20 mouse cellular contexts compared by ENCODE assay signal in genomic region chr2:18850657-18851056, GRCm38 (mm10).
DNase-seq lines count a peak whose midpoint lies in the region; ATAC-seq lines count a peak whose summit lies in the region.
"Had no signal": no experiment of that assay in that cellular context is flagged by ENCODE, and none has a peak within 500 bp of the region (broad histone marks: within the 10 kb centered on the region; RNA-seq: fewer than 3 reads in every experiment).

No protein-coding gene starts in this region.

- H3K4me2 ChIP-seq in embryonic facial prominence, embryonic 11.5 days (ENCODE audit: low read depth, low read length), result no peak overlapping the region
- H3K4me2 ChIP-seq in hindbrain, embryonic 13.5 days, result no peak overlapping the region
- H3K4me2 ChIP-seq in midbrain, embryonic 13.5 days (replicated peaks), result no peak overlapping the region
- no peak overlapping the region for H3K4me2 ChIP-seq in midbrain, embryonic 16.5 days (ENCODE audit: low read length)
- no peak overlapping the region for H3K4me2 ChIP-seq in midbrain, embryonic 15.5 days
- H3K4me2 ChIP-seq: heart, embryonic 13.5 days; hindbrain, embryonic 14.5 days had no signal

- DNase-seq in embryonic facial prominence, embryonic 11.5 days (ENCODE audit: low spot score), result peak; percentile 6
- no peak for DNase-seq in embryonic facial prominence, embryonic 10.5 days (ENCODE audit: low spot score)
- DNase-seq in hindbrain, embryonic 10.5 days (ENCODE audit: low spot score), result no peak
- no peak for DNase-seq in thymus, postnatal 36 days
- DNase-seq: adrenal gland, postnatal 10 days; B cell, adult 2 months; cerebellum, adult 11-12 months; cerebellum, adult 9-10 months; cerebellum, postnatal 25 days; gastrocnemius, postnatal 36 days; heart, adult 11 months; heart, postnatal 36 days had no signal

- H3K27ac ChIP-seq in embryonic facial prominence, embryonic 11.5 days (replicated peaks; ENCODE audit: low read depth, low read length), result no peak overlapping the region
- no peak overlapping the region for H3K27ac ChIP-seq in embryonic facial prominence, embryonic 10.5 days (replicated peaks)
- no peak overlapping the region for H3K27ac ChIP-seq in hindbrain, embryonic 13.5 days
- H3K27ac ChIP-seq in hindbrain, embryonic 10.5 days, result no peak overlapping the region
- no peak overlapping the region for H3K27ac ChIP-seq in midbrain, embryonic 13.5 days
- no peak overlapping the region for H3K27ac ChIP-seq in midbrain, embryonic 16.5 days (ENCODE audit: low read length)
- no peak overlapping the region for H3K27ac ChIP-seq in midbrain, embryonic 15.5 days
- H3K27ac ChIP-seq: heart, embryonic 13.5 days; hindbrain, embryonic 14.5 days had no signal

- H3K9me3 ChIP-seq in embryonic facial prominence, embryonic 11.5 days (replicated peaks; ENCODE audit: control insufficient read depth, low read length), result no peaks in the 10 kb centered on the region
- no peaks in the 10 kb centered on the region for H3K9me3 ChIP-seq in embryonic facial prominence, embryonic 10.5 days
- no peaks in the 10 kb centered on the region for H3K9me3 ChIP-seq in hindbrain, embryonic 13.5 days
- H3K9me3 ChIP-seq in hindbrain, embryonic 10.5 days, result no peaks in the 10 kb centered on the region
- H3K9me3 ChIP-seq in midbrain, embryonic 13.5 days, result no peaks in the 10 kb centered on the region
- H3K9me3 ChIP-seq in midbrain, embryonic 16.5 days (replicated peaks; ENCODE audit: control insufficient read depth, low read length, poor library complexity, severe bottlenecking), result no peaks in the 10 kb centered on the region
- no peaks in the 10 kb centered on the region for H3K9me3 ChIP-seq in midbrain, embryonic 15.5 days
- H3K9me3 ChIP-seq: G1E; heart, embryonic 13.5 days had no signal

- no peaks in the 10 kb centered on the region for H3K36me3 ChIP-seq in embryonic facial prominence, embryonic 11.5 days (replicated peaks; ENCODE audit: control insufficient read depth, insufficient read depth, low read depth, low read length)
- peaks cover 2% of the 10 kb centered on the region; the same call in 1 of the 2 replicates for H3K36me3 ChIP-seq in embryonic facial prominence, embryonic 10.5 days (replicated peaks)
- peaks cover 3% of the 10 kb centered on the region; the same call in 1 of the 2 replicates for H3K36me3 ChIP-seq in hindbrain, embryonic 13.5 days
- peaks cover 10% of the 10 kb centered on the region for H3K36me3 ChIP-seq in hindbrain, embryonic 10.5 days
- peaks cover 2% of the 10 kb centered on the region; the same call in 1 of the 2 replicates for H3K36me3 ChIP-seq in midbrain, embryonic 13.5 days
- H3K36me3 ChIP-seq in midbrain, embryonic 16.5 days (ENCODE audit: control insufficient read depth, insufficient read depth, low read length), result no peaks in the 10 kb centered on the region
- no peaks in the 10 kb centered on the region for H3K36me3 ChIP-seq in midbrain, embryonic 15.5 days (replicated peaks)

- no peak for ATAC-seq in embryonic facial prominence, embryonic 11.5 days (replicated peaks; ENCODE audit: insufficient number of reproducible peaks, low FRiP score, low TSS enrichment, low read depth)
- ATAC-seq in hindbrain, embryonic 13.5 days (ENCODE audit: low FRiP score), result peak; percentile 47; the same call in 1 of the 2 replicates
- peak; percentile 34; the same call in 1 of the 2 replicates for ATAC-seq in midbrain, embryonic 13.5 days
- no peak; the same call in 1 of the 2 replicates for ATAC-seq in midbrain, embryonic 16.5 days
- peak; percentile 53; the same call in 1 of the 2 replicates for ATAC-seq in midbrain, embryonic 15.5 days (replicated peaks)
- ATAC-seq: CD4-positive, CD25-positive, alpha-beta regulatory T cell, adult 4 months had no signal

- H3K9ac ChIP-seq in embryonic facial prominence, embryonic 11.5 days (replicated peaks; ENCODE audit: low read length), result no peak overlapping the region
- H3K9ac ChIP-seq in hindbrain, embryonic 13.5 days, result no peak overlapping the region
- H3K9ac ChIP-seq in midbrain, embryonic 13.5 days (replicated peaks), result no peak overlapping the region
- no peak overlapping the region for H3K9ac ChIP-seq in midbrain, embryonic 16.5 days (ENCODE audit: low read depth, low read length)
- no peak overlapping the region for H3K9ac ChIP-seq in midbrain, embryonic 15.5 days
- H3K9ac ChIP-seq: heart, embryonic 13.5 days; hindbrain, embryonic 14.5 days had no signal

- 38% methylated on average over 8 of the region's 8 CpGs for WGBS in embryonic facial prominence, embryonic 11.5 days
- WGBS in embryonic facial prominence, embryonic 10.5 days, result 42% methylated on average over 8 of the region's 8 CpGs
- 41% methylated on average over 8 of the region's 8 CpGs for WGBS in hindbrain, embryonic 13.5 days
- WGBS in hindbrain, embryonic 10.5 days, result 66% methylated on average over 8 of the region's 8 CpGs
- 36% methylated on average over 8 of the region's 8 CpGs for WGBS in midbrain, embryonic 13.5 days
- WGBS in midbrain, embryonic 16.5 days, result 33% methylated on average over 8 of the region's 8 CpGs
- 39% methylated on average over 8 of the region's 8 CpGs for WGBS in midbrain, embryonic 15.5 days

- no peaks in the 10 kb centered on the region for H3K27me3 ChIP-seq in embryonic facial prominence, embryonic 11.5 days (ENCODE audit: control insufficient read depth, insufficient read depth, low read length)
- H3K27me3 ChIP-seq in embryonic facial prominence, embryonic 10.5 days (replicated peaks; ENCODE audit: low read depth, poor library complexity, severe bottlenecking), result no peaks in the 10 kb centered on the region; the same call in 1 of the 2 replicates
- peaks cover 2% of the 10 kb centered on the region; the same call in 1 of the 2 replicates for H3K27me3 ChIP-seq in hindbrain, embryonic 13.5 days
- peaks cover 6% of the 10 kb centered on the region; the same call in 1 of the 2 replicates for H3K27me3 ChIP-seq in hindbrain, embryonic 10.5 days (ENCODE audit: insufficient read depth, poor library complexity, severe bottlenecking)
- H3K27me3 ChIP-seq in midbrain, embryonic 13.5 days, result peaks cover 2% of the 10 kb centered on the region; the same call in 1 of the 2 replicates
- H3K27me3 ChIP-seq in midbrain, embryonic 16.5 days (ENCODE audit: control insufficient read depth, insufficient read depth, low read depth, low read length), result no peaks in the 10 kb centered on the region
- H3K27me3 ChIP-seq in midbrain, embryonic 15.5 days (replicated peaks), result no peaks in the 10 kb centered on the region
- H3K27me3 ChIP-seq: heart, embryonic 13.5 days had no signal

- no peak overlapping the region for H3K4me3 ChIP-seq in embryonic facial prominence, embryonic 11.5 days (ENCODE audit: low read depth, low read length)
- H3K4me3 ChIP-seq in embryonic facial prominence, embryonic 10.5 days, result no peak overlapping the region
- no peak overlapping the region for H3K4me3 ChIP-seq in hindbrain, embryonic 13.5 days
- no peak overlapping the region for H3K4me3 ChIP-seq in hindbrain, embryonic 10.5 days
- no peak overlapping the region for H3K4me3 ChIP-seq in midbrain, embryonic 13.5 days (replicated peaks)
- no peak overlapping the region for H3K4me3 ChIP-seq in midbrain, embryonic 16.5 days (ENCODE audit: low read depth, low read length)
- no peak overlapping the region for H3K4me3 ChIP-seq in midbrain, embryonic 15.5 days
- H3K4me3 ChIP-seq: heart, embryonic 13.5 days had no signal

- no peaks in the 10 kb centered on the region for H3K4me1 ChIP-seq in embryonic facial prominence, embryonic 11.5 days (ENCODE audit: control insufficient read depth, insufficient read depth, low read length)
- peaks cover 11% of the 10 kb centered on the region for H3K4me1 ChIP-seq in embryonic facial prominence, embryonic 10.5 days
- H3K4me1 ChIP-seq in hindbrain, embryonic 13.5 days (replicated peaks), result 0 out of 2 replicates have a peak, but pooled peaks cover 2% of the 10 kb centered on the region
- peaks cover 9% of the 10 kb centered on the region; the same call in 1 of the 2 replicates for H3K4me1 ChIP-seq in hindbrain, embryonic 10.5 days (replicated peaks)
- H3K4me1 ChIP-seq in midbrain, embryonic 13.5 days (replicated peaks), result no peaks in the 10 kb centered on the region
- H3K4me1 ChIP-seq in midbrain, embryonic 16.5 days (ENCODE audit: control insufficient read depth, insufficient read depth, low read length), result no peaks in the 10 kb centered on the region; the same call in 1 of the 2 replicates
- H3K4me1 ChIP-seq in midbrain, embryonic 15.5 days, result no peaks in the 10 kb centered on the region

Comparison
In these comparisons a context has a peak if more than half of its experiments do, and no peak if none do; other contexts are left out.
1. ATAC-seq: peak in hindbrain, embryonic 13.5 days (single experiment), midbrain, embryonic 13.5 days (single experiment) and midbrain, embryonic 15.5 days (single experiment); none in embryonic facial prominence, embryonic 11.5 days (single experiment) and midbrain, embryonic 16.5 days (single experiment).